Mouse (Mus musculus) liver, adult 2 months (tissue): ENCODE measurements around the gene Fkrp. TPM values are rescaled to one million over a fixed set of nuclear protein-coding genes. Genes with fewer than 3 reads are reported as not detected.

Source experiments
- DNase-seq: peaks from one replicate; pipeline ENCODE4 v3.0.0-alpha.2; 2011; ENCODE audit warnings: low read depth, low spot score; ENCODE audit errors: extremely low read depth
- H3K27ac ChIP-seq: fragments of 200-500 bp; replicated peaks from 2 replicates; pipeline ENCODE4 v1.5.1; 2012; ENCODE audit warnings: low read depth, mild to moderate bottlenecking, control low read depth, inconsistent platforms, low read length; ENCODE audit not compliant: insufficient read depth
- H3K27me3 ChIP-seq: fragments of 200-500 bp; 2 replicates; pipeline ENCODE4 v1.6.1; 2012; ENCODE audit warnings: mild to moderate bottlenecking, moderate library complexity, low read length, inconsistent platforms; ENCODE audit not compliant: control insufficient read depth, insufficient read depth
- H3K36me3 ChIP-seq: fragments of 200-500 bp; 2 replicates; pipeline ENCODE4 v1.6.1; 2012; ENCODE audit warnings: low read length, inconsistent platforms; ENCODE audit not compliant: control insufficient read depth, insufficient read depth
- H3K4me1 ChIP-seq: fragments of 200-500 bp; 2 replicates; pipeline ENCODE4 v1.6.1; 2011; ENCODE audit warnings: low read length; ENCODE audit not compliant: control insufficient read depth, insufficient read depth
- H3K4me3 ChIP-seq: fragments of 200-500 bp; 2 replicates; pipeline ENCODE4 v1.5.1; 2011; ENCODE audit warnings: low read depth, mild to moderate bottlenecking, control low read depth, low read length, moderate library complexity; ENCODE audit not compliant: insufficient read depth
- H3K79me2 ChIP-seq: fragments of 200-500 bp; 2 replicates; pipeline ENCODE4 v1.6.1; 2012; ENCODE audit warnings: inconsistent platforms, mild to moderate bottlenecking, low read length, moderate library complexity; ENCODE audit not compliant: control insufficient read depth, insufficient read depth
- H3K9ac ChIP-seq: fragments of 200-500 bp; 2 replicates; pipeline ENCODE4 v1.6.1; 2012; ENCODE audit warnings: low read depth, mild to moderate bottlenecking, control low read depth, inconsistent platforms, low read length
- CTCF ChIP-seq: fragments of 200-500 bp; IDR thresholded peaks from 2 replicates; pipeline ENCODE4 v1.5.1; 2011; ENCODE audit warnings: low read depth, low read length, control low read depth
- POLR2A ChIP-seq: fragments of 200-500 bp; IDR thresholded peaks from 2 replicates; pipeline ENCODE4 v1.6.1; 2011; ENCODE audit warnings: low read length, control low read depth; ENCODE audit not compliant: insufficient read depth; ENCODE audit errors: extremely low read depth
- WGBS: fragments of 180-500 bp; shearing (Covaris S2); methylation state at CpG from one replicate; pipeline ENCODE4 v1.1.7; 2018; 5-methylcytosine and 5-hydroxymethylcytosine counted together
- polyA plus RNA-seq: library from polyadenylated mRNA; depleted of rRNA; stranded (reverse); fragments of >200 nt; gene quantifications from 2 replicates; pipeline ENCODE4 v1.2.3, GENCODE M21; 2012
- total RNA-seq: library from RNA; depleted of rRNA; stranded (reverse); fragments of >200 nt; gene quantifications from 2 replicates; pipeline ENCODE4 v1.2.3, GENCODE M21; 2014

The Fkrp gene
- total and polyA plus RNA-seq, 2 experiments, result 5.5 to 15.3 TPM

- Histone ChIP-seq H3K27me3 (no peaks in the 10 kb centered on the region), H3K4me1 (0 out of 2 replicates have a peak, but pooled peaks cover 4% of the 10 kb centered on the region), H3K4me3 (no peak overlapping the region), H3K9ac (no peak overlapping the region), H3K79me2 (peaks cover 3% of the 10 kb centered on the region; the same call in 1 of the 2 replicates), H3K36me3 (peaks cover 3% of the 10 kb centered on the region; the same call in 1 of the 2 replicates), H3K27ac (no peak overlapping the region)
- TF ChIP-seq CTCF, result no peak
- TF ChIP-seq POLR2A, result no peak
- DNase-seq, result no peak
- 95% methylated on average over 12 of the region's 12 CpGs for WGBS
Measured at GRCm38 (mm10) chr7:16839427-16840108, 23.0 kb upstream of the Fkrp start.

DNA sequence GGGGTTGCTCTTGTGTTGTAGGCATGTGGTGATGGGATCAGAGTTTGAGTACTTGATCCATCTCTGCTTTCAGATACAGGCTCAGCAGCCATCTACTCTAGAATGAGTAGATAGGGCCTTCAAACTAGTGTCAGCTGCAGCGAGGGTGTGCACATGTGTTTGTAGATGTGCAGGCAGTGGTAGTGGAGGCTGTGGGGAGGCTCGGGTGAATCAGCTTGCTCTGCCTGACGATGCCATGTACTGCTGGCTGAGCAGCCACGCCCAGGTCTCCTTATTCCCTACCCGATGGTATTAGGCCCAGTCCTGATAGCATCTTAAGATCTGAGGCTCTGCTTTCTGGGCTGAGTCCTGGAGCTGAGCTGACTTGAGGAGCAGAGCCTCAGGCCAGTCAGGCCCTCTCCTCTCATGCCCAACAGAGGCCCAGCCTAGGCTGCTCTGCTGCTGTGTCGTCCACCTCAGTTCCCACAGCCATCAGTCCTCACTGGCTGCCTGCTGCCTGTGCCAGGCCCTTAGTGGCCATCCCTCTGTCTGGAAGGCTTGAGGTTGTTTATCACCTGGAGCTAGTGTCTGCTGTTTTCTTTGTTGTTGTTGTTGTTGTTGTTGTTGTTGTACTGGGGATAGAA lies 22.4 kb upstream of the Fkrp start:
- WGBS, result 90% methylated on average over 6 of the region's 6 CpGs
- H3K36me3 ChIP-seq, result peaks cover 8% of the 10 kb centered on the region; the same call in 1 of the 2 replicates
- DNase-seq, result no peak
- H3K9ac ChIP-seq, result no peak overlapping the region
- TF ChIP-seq CTCF (no peak), POLR2A (no peak)
- H3K4me1 ChIP-seq, result 0 out of 2 replicates have a peak, but pooled peaks cover 4% of the 10 kb centered on the region
- H3K27ac ChIP-seq, result no peak overlapping the region
- H3K27me3 ChIP-seq, result no peaks in the 10 kb centered on the region
- peaks cover 3% of the 10 kb centered on the region; the same call in 1 of the 2 replicates for H3K79me2 ChIP-seq
- no peak overlapping the region for H3K4me3 ChIP-seq

DNA sequence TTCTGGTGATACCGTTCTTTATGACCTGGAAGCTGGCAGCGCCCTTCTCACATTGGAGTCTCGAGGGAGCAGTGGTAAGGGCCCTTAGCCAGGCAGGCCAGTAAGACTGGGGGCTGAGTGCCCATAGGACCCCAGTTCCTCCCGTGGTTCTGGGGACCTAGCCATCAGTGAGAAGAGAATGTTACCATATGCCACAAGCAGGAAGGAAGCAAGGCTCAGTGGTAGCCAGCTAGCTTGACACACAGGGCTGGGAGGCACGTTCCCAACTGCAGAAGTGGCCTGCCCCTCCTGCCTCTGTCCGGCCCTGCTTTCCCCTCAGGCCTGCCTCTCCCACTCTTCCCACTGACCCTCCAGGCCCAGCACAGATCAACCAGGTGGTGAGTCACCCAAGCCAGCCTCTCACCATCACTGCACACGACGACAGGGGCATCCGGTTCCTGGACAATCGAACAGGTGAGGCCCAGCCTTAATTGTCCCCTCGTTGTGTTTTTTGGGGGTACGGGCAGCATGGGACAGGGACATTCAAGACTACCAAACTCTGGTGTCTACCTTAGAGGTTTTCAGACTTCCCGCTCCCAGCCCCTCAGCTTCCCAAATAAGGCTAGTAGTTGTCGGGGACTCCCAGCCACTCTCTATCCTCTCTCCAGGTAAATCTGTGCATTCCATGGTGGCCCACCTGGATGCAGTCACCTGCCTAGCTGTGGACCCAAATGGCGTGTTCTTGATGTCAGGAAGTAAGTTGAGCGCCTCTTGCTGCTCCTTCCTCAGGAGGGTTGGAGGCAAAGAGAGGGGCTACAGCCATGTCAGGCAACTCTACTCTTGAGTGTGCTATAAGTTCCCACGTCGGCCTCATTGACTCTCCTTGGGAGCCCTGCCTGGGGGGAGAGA lies 21.6 kb upstream of the Fkrp start:
- H3K4me3 ChIP-seq, result no peak overlapping the region
- 0 out of 2 replicates have a peak, but pooled peaks cover 4% of the 10 kb centered on the region for H3K4me1 ChIP-seq
- TF ChIP-seq CTCF (no peak), POLR2A (no peak)
- no peak for DNase-seq
- H3K9ac ChIP-seq, result no peak overlapping the region
- H3K79me2 ChIP-seq, result no peaks in the 10 kb centered on the region
- 93% methylated on average over 18 of the region's 18 CpGs for WGBS
- peaks cover 10% of the 10 kb centered on the region; the same call in 1 of the 2 replicates for H3K36me3 ChIP-seq
- H3K27me3 ChIP-seq, result no peaks in the 10 kb centered on the region
- H3K27ac ChIP-seq, result no peak overlapping the region

DNA sequence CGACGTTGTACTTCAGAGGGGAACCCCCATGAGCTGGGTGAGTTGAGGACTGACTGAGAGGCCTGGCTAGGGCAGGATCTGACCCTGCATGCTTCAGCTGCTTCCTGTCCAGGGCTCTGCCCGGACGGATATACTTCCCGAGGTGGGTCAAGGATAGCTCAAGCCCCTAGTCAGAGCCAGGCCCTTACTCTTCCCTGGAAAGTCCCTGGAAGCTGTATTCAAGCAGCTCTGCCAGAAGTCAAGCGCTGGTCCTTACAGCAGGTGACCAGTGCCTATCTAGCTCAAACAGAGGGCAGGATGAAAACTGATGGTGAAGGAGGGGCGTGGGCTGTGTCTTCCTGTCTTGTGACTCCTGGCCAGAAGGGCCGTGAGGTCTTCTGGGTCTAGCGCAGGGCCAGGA lies 13.9 kb upstream of the Fkrp start:
- H3K4me1 ChIP-seq, result no peaks in the 10 kb centered on the region
- no peak for DNase-seq
- H3K9ac ChIP-seq, result peak overlapping the region; percentile 42; the same call in 1 of the 2 replicates
- no peak for TF ChIP-seq POLR2A
- peaks cover 33% of the 10 kb centered on the region for H3K36me3 ChIP-seq
- H3K4me3 ChIP-seq, result no peak overlapping the region
- no peaks in the 10 kb centered on the region for H3K79me2 ChIP-seq
- WGBS, result 76% methylated on average over 9 of the region's 9 CpGs
- H3K27me3 ChIP-seq, result no peaks in the 10 kb centered on the region
- H3K27ac ChIP-seq, result peak overlapping the region; percentile 44

DNA sequence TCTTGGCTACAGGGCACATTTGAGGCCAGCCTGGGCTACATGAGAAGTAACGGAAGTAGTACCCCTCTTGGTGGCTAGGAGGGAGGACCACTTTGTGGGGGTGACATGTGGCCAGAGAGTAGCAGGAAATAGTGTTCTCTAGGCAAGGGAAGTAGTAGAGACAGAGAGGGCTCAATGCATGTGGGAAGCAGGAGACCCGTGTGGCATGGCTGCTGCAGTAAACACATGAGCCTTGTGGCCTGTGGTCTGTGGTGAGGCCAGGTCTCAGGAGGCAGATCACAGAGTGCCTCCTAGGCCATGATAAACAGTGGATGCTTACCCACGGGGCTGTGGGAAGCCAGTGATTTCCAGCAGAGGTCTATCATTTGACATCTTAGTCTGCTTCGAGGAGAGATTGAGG lies 10.7 kb upstream of the Fkrp start:
- 78% methylated on average over 4 of the region's 4 CpGs for WGBS
- peaks cover 8% of the 10 kb centered on the region; the same call in 1 of the 2 replicates for H3K79me2 ChIP-seq
- no peaks in the 10 kb centered on the region for H3K27me3 ChIP-seq
- H3K4me3 ChIP-seq, result no peak overlapping the region
- peaks cover 22% of the 10 kb centered on the region for H3K36me3 ChIP-seq
- TF ChIP-seq POLR2A (no peak), CTCF (no peak)
- H3K4me1 ChIP-seq, result no peaks in the 10 kb centered on the region
- H3K9ac ChIP-seq, result no peak overlapping the region
- no peak overlapping the region for H3K27ac ChIP-seq
- DNase-seq, result no peak
